Comparison of ENCODE assay signal across 8 mouse cellular contexts in the genomic region with DNA sequence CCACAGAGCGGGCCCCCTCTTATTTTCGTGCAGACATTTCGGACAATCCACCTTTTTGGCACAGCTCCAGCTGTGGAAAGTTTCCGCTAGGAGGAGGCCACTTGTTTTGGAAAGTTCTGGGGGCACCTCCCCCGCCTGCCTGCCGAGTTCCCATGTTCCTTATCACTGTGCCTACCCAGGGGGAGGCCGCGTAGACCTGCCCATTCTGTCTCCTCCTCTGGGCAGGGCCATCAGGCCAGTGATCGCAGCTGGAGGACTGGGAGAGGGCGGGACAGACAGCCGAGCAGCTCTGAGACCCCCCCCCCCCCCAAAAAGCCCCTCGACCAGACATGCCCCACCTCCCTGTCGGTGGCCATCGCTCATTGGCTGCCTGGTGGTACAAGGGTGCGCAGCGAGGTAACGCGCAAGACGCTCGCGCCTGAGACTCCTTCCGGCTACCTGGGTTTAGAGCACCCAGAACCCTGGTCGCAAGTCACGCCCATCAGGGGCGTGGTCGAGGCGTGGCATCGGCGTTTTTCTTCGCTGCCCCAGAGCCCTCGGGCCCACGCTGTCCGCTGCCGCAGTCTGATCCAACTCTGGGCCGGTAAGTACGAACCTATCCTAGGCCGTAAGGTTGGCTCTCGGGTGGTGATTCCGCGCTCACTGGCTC. TPM values are rescaled to one million over a fixed set of nuclear protein-coding genes. Genes with fewer than 3 reads are reported as not detected.
DNase-seq lines count a peak whose midpoint lies in the region; ATAC-seq and TF ChIP-seq lines count a peak whose summit lies in the region.

Gene Isyna1 (plus strand): TSS at position 413 of the 649 bp plus-strand sequence.

- peak within 1 kb of the TSS; percentile 66 for H3K27ac ChIP-seq in forebrain, embryonic 13.5 days
- peak within 1 kb of the TSS; percentile 71 for H3K27ac ChIP-seq in neural tube, embryonic 14.5 days (ENCODE audit: low read depth, low read length)

- H3K9me3 ChIP-seq in G1E (replicated peaks), result peaks cover 25% of the 10 kb centered on the region
- no peaks in the 10 kb centered on the region for H3K9me3 ChIP-seq in forebrain, embryonic 13.5 days (replicated peaks)
- no peaks in the 10 kb centered on the region for H3K9me3 ChIP-seq in neural tube, embryonic 14.5 days (ENCODE audit: control insufficient read depth, low read length)

- peaks cover 84% of the 10 kb centered on the region for H3K36me3 ChIP-seq in G1E (replicated peaks)
- H3K36me3 ChIP-seq in forebrain, embryonic 13.5 days (ENCODE audit: poor library complexity, severe bottlenecking), result peaks cover 51% of the 10 kb centered on the region
- H3K36me3 ChIP-seq in neural tube, embryonic 14.5 days (ENCODE audit: control insufficient read depth, insufficient read depth, low read length), result peaks cover 8% of the 10 kb centered on the region

- peak within 1 kb of the TSS; percentile 81 for H3K4me3 ChIP-seq in G1E (ENCODE audit: low read depth, low read length)
- peak within 1 kb of the TSS; percentile 66 for H3K4me3 ChIP-seq in forebrain, embryonic 13.5 days
- H3K4me3 ChIP-seq in neural tube, embryonic 14.5 days (ENCODE audit: low read depth, low read length), result peak within 1 kb of the TSS; percentile 62

- H3K4me2 ChIP-seq in forebrain, embryonic 13.5 days, result peak within 1 kb of the TSS; percentile 98
- peak within 1 kb of the TSS; percentile 97 for H3K4me2 ChIP-seq in neural tube, embryonic 14.5 days (ENCODE audit: low read depth, low read length)

- H3K4me1 ChIP-seq in G1E (ENCODE audit: insufficient read depth, low read depth, low read length), result peaks cover 30% of the 10 kb centered on the region
- H3K4me1 ChIP-seq in forebrain, embryonic 13.5 days, result peaks cover 50% of the 10 kb centered on the region
- peaks cover 35% of the 10 kb centered on the region for H3K4me1 ChIP-seq in neural tube, embryonic 14.5 days (ENCODE audit: control insufficient read depth, insufficient read depth, low read length)

- DNase-seq in G1E (ENCODE audit: low spot score), result peak; percentile 96
- DNase-seq in c-Kit-positive CD71-positive TER-119-negative erythroid progenitor cells, embryonic 14.5 days (ENCODE audit: low read depth), result peak; percentile 91
- DNase-seq in heart, postnatal 10 days, result peak; percentile 83 to 86
- DNase-seq in kidney, postnatal 36 days, result peak; percentile 94 to 96
- DNase-seq in lung, adult 18-20 months, result peak; percentile 92 to 94
- peak; percentile 93 for DNase-seq in testis, postnatal 14 days (ENCODE audit: low spot score)

- intact Hi-C loops in heart, postnatal 10 days (cut with DNase I), result no loop called here

- no peaks in the 10 kb centered on the region for H3K27me3 ChIP-seq in G1E (ENCODE audit: insufficient read depth, low read length)
- H3K27me3 ChIP-seq in forebrain, embryonic 13.5 days, result peaks cover 16% of the 10 kb centered on the region; the same call in 1 of the 2 replicates
- no peaks in the 10 kb centered on the region for H3K27me3 ChIP-seq in neural tube, embryonic 14.5 days (ENCODE audit: control insufficient read depth, insufficient read depth, low read length)

- under 1% methylated on average over 38 of the region's 40 CpGs for WGBS in forebrain, embryonic 13.5 days
- WGBS in neural tube, embryonic 14.5 days, result under 1% methylated on average over 40 of the region's 40 CpGs

- TF ChIP-seq CTCF in G1E (IDR thresholded peaks at IDR 0.05; ENCODE audit: low read depth, low read length), result no peak

- ATAC-seq in G1E (ENCODE audit: extremely low read depth, insufficient number of reproducible peaks, low FRiP score, poor library complexity, severe bottlenecking), result peak; percentile 90
- peak; percentile 84 for ATAC-seq in forebrain, embryonic 13.5 days
- ATAC-seq in neural tube, embryonic 14.5 days (ENCODE audit: low read depth), result peak; percentile 84

- H3K9ac ChIP-seq in forebrain, embryonic 13.5 days, result peak within 1 kb of the TSS; percentile 79
- peak within 1 kb of the TSS; percentile 73 for H3K9ac ChIP-seq in neural tube, embryonic 14.5 days (replicated peaks; ENCODE audit: low read depth, low read length)

RNA-seq across cellular contexts. Expression of gene Isyna1, which starts in this region (rescaled TPM):
- total RNA-seq in G1E (2014; fragmentation: Nextera tagmentation) (22.9 and 24.4 TPM in 2 replicates), G1E (2017) (35.8 and 36.8 TPM in 2 replicates)
- polyA plus RNA-seq in G1E (2012), result 141 and 157 TPM in 2 replicates
- 87.1 and 105 TPM in 2 replicates for polyA plus RNA-seq in forebrain, embryonic 13.5 days (2015; fragmentation: Nextera tagmentation; extraction: Ambion mirVana)
- 10 to 100 TPM; 25.8 to 29.6 TPM for total RNA-seq in heart, postnatal 10 days (2021)
- polyA plus RNA-seq in neural tube, embryonic 14.5 days (2014; fragmentation: Nextera tagmentation; extraction: Ambion mirVana), result 65.5 and 73.3 TPM in 2 replicates

Comparison
In these comparisons a context has a peak if more than half of its experiments do, and no peak if none do; other contexts are left out.
1. Peak in every context shown above with its lines: DNase-seq, ATAC-seq, H3K4me3 ChIP-seq and H3K27ac ChIP-seq.